Mouse (Mus musculus): ENCODE measurements around the gene Lrtm2.
"Not testable (repeated sequence)": the region's sequence is repeated elsewhere in the genome, so short reads cannot be mapped to it uniquely, and the experiment has no call there.

Lrtm2 gene

GRCm38 (mm10) chr6:119330506-119330905 is at the start of gene Lrtm2:
TSS of gene Lrtm2 (minus strand) at chr6:119330766.
- DNase-seq (ENCODE audit: low spot score in 2 of 2), result peak; percentile 74 to 81

DNA sequence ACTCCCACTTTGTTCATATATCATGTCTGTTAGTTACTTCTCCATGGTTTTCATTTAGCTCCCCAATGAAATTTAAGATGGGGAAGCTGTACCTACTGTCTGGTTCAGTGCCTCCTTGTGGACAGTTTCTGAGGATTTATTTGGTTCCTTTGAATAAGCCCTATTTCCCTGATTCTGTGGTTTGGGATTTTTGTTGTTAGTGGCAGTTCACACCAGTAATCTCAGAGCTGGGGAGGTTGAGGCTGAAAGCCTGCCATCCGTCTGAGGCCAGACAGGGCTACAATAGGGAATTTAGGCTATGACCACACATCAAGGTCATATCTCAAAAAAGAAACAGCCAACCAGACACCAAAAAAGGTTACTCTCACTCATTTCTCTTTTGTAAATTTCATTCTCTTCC is 48.1 kb upstream of the Lrtm2 start:
- DNase-seq (ENCODE audit: low spot score in 2 of 2), result no peak

GRCm38 (mm10) chr6:119377613-119378012 is 47.0 kb upstream of the Lrtm2 start:
- no peak for DNase-seq (ENCODE audit: low spot score in 2 of 2)

DNA sequence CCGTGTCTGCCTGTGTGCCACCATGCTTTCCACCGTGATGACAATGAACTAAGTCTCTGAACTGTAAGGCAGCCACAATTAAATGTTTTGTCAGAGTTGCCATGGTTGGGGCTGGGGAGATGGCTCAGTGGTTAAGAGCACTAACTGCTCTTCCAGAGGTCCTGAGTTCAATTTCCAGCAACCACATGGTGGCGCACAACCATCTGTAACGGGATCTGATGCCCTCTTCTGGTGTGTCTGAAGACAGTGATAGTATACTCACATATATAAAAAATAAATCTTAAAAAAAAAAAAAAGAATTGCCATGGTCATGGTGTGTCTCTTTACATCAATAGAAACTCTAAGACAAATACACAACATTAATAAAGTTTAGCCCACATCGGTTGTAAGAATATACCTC is 44.5 kb upstream of the Lrtm2 start:
- no peak for DNase-seq (ENCODE audit: low spot score in 2 of 2)

- DNase-seq (ENCODE audit: low spot score in 2 of 2), result no peak
Measured at GRCm38 (mm10) chr6:119373000-119373705, 42.6 kb upstream of the Lrtm2 start.

DNA sequence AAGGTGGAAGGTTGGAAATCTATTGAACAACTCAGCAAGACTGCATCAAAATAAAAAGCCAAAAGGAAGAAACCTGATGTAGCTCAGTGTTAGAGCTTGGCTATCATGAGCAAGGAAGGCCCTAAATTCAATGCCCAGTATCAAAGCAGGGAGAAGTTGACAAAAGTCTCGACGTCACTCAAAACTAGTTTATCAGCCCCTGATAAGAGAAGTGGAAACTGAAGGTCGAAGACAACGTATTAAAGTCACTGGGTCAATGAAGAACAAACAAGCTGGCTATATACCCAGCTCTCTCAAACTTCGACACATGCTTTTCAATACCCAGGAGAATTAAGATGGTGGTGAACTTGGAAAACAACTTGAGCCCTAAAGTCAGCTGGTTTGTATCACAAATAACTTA is 41.7 kb upstream of the Lrtm2 start:
- DNase-seq (ENCODE audit: low spot score in 2 of 2), result no peak

- DNase-seq (ENCODE audit: low spot score in 2 of 2), result no peak
Measured at GRCm38 (mm10) chr6:119371624-119372023, 41.1 kb upstream of the Lrtm2 start.

DNA sequence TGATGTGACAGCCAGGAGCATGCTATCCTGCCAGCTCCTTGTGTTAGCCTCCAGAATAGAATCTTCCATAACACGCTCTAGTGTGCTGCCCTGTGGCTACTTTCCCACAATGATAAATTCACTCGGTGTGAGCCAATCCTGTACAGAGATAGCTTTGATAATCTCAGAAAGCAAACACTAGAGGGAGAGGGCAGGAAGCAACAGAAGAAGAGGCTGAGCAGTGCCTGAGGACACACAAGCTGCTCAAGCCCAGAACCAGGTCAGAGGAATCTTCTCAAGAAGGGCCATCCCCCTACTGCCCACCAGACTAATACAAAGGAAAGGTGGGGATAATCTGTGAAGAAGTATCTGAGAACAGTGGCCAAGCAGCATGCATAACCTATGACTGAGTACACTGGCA is 36.8 kb upstream of the Lrtm2 start:
- no peak for DNase-seq (ENCODE audit: low spot score in 2 of 2)

DNA sequence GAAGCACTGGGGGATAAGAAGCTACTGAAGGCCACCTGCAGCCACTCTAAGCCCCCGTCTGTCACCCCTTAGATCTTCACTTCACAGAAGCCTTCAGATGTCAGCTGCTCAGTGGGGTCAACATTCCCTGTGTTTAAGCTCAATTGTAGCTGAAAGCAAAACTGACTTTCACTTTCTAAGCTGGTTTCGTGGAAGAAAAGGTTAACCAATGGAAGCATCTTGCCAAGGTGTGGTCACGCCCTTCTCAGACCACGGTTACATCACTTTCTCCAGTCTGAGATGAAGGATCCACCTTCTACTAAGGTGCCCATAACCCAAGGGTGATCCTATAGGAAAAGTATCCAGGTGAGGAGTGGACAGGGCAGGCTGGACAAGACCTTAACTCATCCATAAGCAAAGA is 36.2 kb upstream of the Lrtm2 start:
- DNase-seq (ENCODE audit: low spot score in 2 of 2), result not testable (repeated sequence)

DNA sequence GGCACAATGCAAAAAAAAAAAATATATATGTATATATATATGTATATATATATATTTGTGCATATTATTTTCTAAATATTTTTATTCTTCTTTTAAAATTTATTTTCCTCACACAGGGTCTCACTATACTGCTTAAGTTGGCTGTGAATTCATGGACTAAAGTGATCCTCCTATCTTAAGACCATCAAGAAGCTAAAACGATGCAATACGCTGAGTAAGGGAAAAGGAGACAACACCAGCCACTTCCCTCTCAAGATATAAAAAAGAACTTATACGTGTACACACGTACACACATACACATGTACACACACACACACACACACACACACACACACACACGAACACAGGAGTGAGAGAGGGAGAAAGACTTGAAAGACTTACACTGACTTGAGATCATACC is 33.0 kb upstream of the Lrtm2 start:
- DNase-seq (ENCODE audit: low spot score in 2 of 2), result no peak

GRCm38 (mm10) chr6:119360925-119361702 is 30.5 kb upstream of the Lrtm2 start:
- DNase-seq (ENCODE audit: low spot score in 2 of 2), result no peak

GRCm38 (mm10) chr6:119360250-119360649 is 29.7 kb upstream of the Lrtm2 start:
- not testable (repeated sequence) for DNase-seq (ENCODE audit: low spot score in 2 of 2)

GRCm38 (mm10) chr6:119358020-119358571 is 27.5 kb upstream of the Lrtm2 start:
- no peak for DNase-seq (ENCODE audit: low spot score in 2 of 2)

DNA sequence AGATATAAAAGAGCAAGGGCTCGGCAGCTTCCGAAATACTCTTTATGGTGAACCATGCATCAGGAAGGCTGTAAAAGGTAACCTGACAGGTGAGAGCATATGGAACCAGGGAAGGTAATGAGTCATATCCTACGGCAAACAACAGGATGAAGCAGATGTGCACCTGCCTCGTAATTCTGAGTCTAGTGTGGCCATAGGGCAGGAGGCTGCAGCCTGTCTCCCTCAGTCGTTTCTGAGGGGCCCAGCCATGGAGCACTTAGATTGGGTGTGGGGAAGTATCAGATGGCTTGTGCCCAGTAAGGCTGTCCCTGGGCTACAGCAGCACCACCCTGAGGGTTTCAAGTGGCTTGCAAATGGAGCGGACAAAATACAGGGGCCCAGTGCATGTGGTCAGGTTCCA is 21.9 kb upstream of the Lrtm2 start:
- no peak for DNase-seq (ENCODE audit: low spot score in 2 of 2)

DNA sequence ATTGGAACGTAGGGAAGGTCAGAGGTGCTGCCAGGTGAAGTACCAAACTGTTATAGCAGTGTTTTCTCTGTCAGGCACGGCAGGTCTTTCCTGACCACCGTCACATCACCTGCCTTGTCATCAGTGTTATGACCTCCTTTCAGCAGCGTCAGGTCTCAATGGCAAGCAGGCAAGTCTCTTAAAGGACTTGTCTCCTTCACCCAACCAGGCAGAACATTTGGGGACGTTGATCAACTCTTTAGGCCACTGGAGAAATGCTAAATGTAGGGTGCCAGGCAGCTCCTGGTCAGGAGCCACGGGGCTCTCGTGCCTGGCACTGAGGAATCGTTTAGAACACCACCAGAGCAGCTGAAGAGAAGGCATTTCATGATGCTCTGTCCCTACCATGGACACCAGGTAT is 21.1 kb upstream of the Lrtm2 start:
- no peak for DNase-seq (ENCODE audit: low spot score in 2 of 2)

DNA sequence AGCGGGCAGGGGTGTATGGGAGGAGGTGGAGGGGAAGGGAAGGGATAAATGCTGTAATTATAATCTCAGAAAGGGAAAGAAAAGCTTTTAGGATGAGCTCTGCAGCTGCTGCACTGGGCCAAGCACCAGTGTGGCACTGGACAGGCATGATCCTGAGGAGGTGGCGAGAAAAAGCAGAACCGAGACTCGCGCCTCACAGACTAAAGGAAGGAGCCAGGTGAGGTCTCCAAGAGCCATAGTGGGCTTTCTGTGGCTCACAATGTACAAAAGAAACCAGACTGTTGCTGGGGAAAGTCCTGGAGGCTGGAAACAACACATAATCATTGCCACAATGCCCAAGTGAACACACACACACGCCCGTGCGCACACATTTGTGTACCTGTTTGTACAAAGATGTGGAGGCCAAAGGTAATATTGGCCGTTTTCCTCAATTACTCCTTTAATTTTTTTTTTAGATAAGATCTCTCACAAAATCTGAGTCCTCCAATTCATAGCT is 20.2 kb upstream of the Lrtm2 start:
- no peak for DNase-seq (ENCODE audit: low spot score in 2 of 2)

GRCm38 (mm10) chr6:119348234-119348633 is 17.7 kb upstream of the Lrtm2 start:
- peak; percentile 91 to 93 for DNase-seq (ENCODE audit: low spot score in 2 of 2)

GRCm38 (mm10) chr6:119347813-119348212 is 17.2 kb upstream of the Lrtm2 start:
- no peak for DNase-seq (ENCODE audit: low spot score in 2 of 2)

- DNase-seq (ENCODE audit: low spot score in 2 of 2), result no peak
Measured at GRCm38 (mm10) chr6:119346257-119346656, 15.7 kb upstream of the Lrtm2 start.

DNA sequence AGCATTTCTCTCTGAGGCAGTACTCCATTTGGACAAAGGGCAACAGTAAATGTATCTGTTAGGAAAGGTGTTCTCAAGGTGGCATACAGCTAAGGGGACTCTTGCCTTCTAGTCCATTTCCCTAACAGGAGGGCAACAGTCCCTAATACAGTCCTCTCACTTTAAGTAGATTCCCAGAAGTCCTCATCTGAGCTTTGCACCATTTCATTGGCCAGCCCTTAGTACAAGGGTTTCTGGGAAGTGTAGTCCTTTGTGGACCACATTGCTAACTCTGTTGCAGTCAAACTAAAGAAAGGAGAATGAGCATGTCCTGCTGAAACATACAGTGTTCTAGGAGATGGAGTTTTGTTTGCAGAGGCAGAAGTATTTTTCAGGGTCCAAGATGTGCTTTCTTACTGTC is 10.8 kb upstream of the Lrtm2 start:
- DNase-seq (ENCODE audit: low spot score in 2 of 2), result peak in 1 of 2 experiments; percentile 29

DNA sequence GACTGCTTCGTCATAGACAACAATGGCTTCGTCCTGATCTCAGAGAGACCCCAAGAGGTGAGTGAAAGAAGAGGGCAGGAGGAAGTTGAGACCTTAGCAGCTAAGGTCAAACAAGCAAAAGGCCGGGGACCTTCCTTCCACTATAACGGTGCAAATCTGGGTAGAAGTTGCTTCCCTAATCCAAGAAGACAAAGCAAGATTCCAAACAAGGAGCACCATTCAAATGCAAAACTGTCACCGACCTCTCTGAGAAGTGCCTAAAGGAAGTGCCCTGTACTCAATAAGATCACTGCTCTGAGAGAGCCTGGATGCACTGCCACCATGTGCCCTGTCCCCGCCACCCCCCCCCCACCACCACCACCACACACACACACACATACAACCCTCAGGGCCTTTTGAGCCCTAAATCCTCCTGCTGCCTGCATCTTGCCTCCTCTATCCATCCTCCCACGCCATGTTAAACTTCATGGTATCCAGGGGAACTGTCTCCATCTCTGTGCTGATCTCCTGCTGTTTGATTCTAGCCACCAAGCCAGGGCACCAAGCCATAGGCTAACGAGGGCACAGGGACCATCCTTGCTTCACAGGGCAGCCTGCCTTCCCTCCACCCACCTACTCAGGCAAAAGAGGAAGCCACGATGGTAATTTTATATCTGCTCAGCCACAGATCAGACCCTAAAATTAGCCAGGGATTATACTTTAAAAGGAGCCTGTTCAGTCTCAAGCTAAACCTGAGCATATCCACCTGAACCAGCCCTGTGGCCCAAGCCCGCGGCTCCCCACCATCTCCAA is 7.8 kb upstream of the Lrtm2 start:
- no peak for DNase-seq (ENCODE audit: low spot score in 2 of 2)

- DNase-seq (ENCODE audit: low spot score in 2 of 2), result no peak
Measured at GRCm38 (mm10) chr6:119337287-119337686, 6.7 kb upstream of the Lrtm2 start.

All from right cerebral cortex, adult 2 months (tissue).